Mouse (Mus musculus) G1E (cell line): ENCODE measurements around the gene Crygd. TPM values are rescaled to one million over a fixed set of nuclear protein-coding genes. Genes with fewer than 3 reads are reported as not detected.
"Not testable (repeated sequence)": the region's sequence is repeated elsewhere in the genome, so short reads cannot be mapped to it uniquely, and the experiment has no call there.

Source experiments
- ATAC-seq: 2 replicates; pipeline ENCODE4 v1.8.0; 2016; ENCODE audit warnings: mild to moderate bottlenecking; ENCODE audit not compliant: insufficient number of reproducible peaks, poor library complexity, low FRiP score, severe bottlenecking; ENCODE audit errors: extremely low read depth
- DNase-seq: peaks from one replicate; pipeline ENCODE4 v3.0.0; 2012; ENCODE audit warnings: low spot score
- H3K27me3 ChIP-seq: 2 replicates; pipeline ENCODE4 v1.6.1; 2012; ENCODE audit warnings: mild to moderate bottlenecking, low read length, inconsistent platforms; ENCODE audit not compliant: insufficient read depth
- H3K36me3 ChIP-seq: replicated peaks from 2 replicates; pipeline ENCODE3; 2012; ENCODE audit warnings: mild to moderate bottlenecking, inconsistent platforms
- H3K4me1 ChIP-seq: 2 replicates; pipeline ENCODE4 v1.6.1; 2012; ENCODE audit warnings: low read depth, low read length, inconsistent platforms, mixed read lengths; ENCODE audit not compliant: insufficient read depth
- H3K4me3 ChIP-seq: 2 replicates; pipeline ENCODE4 v1.5.1; 2012; ENCODE audit warnings: low read depth, mild to moderate bottlenecking, inconsistent platforms, low read length, moderate library complexity, mixed read lengths
- H3K9me3 ChIP-seq: replicated peaks from 2 replicates; pipeline ENCODE4 v1.6.1; 2012; ENCODE audit warnings: inconsistent platforms
- CTCF ChIP-seq: IDR thresholded peaks from 2 replicates; pipeline ENCODE4 v1.5.1; 2012; ENCODE audit warnings: low read depth, low read length, inconsistent platforms, mixed read lengths
- GATA1 ChIP-seq: IDR thresholded peaks from 2 replicates; pipeline ENCODE4 v1.6.1; 2012; ENCODE audit warnings: borderline replicate concordance, low read length, inconsistent platforms, mixed read lengths
- GATA2 ChIP-seq: IDR thresholded peaks from 2 replicates; pipeline ENCODE4 v1.6.1; 2012; ENCODE audit warnings: low read depth, low read length, inconsistent platforms, borderline replicate concordance
- POLR2AphosphoS5 ChIP-seq: IDR thresholded peaks from 2 replicates; pipeline ENCODE4 v1.6.1; 2012; ENCODE audit warnings: low read depth, low read length, inconsistent platforms; ENCODE audit not compliant: insufficient replicate concordance
- TAL1 ChIP-seq: conservative IDR thresholded peaks from 2 replicates; pipeline ENCODE4 v1.6.1; 2012; ENCODE audit warnings: low read depth, low read length, inconsistent platforms, mixed read lengths
- polyA plus RNA-seq: library from polyadenylated mRNA; stranded (reverse); fragments of >175 nt; gene quantifications from 2 replicates; pipeline ENCODE4 v1.2.3, GENCODE M21; 2012
- total RNA-seq, 2 experiments: library from RNA; stranded (forward) in 1 of 2; stranded (reverse) in 1 of 2; fragments of 200-1000 nt in 1 of 2; fragments of >200 nt in 1 of 2; fragmentation: Nextera tagmentation in 1 of 2; gene quantifications; 2 replicates each; pipeline ENCODE4 v1.2.3; 2014 to 2017

The Crygd gene
- total and polyA plus RNA-seq, 3 experiments, result 0.49 TPM; not detected in 2

DNA sequence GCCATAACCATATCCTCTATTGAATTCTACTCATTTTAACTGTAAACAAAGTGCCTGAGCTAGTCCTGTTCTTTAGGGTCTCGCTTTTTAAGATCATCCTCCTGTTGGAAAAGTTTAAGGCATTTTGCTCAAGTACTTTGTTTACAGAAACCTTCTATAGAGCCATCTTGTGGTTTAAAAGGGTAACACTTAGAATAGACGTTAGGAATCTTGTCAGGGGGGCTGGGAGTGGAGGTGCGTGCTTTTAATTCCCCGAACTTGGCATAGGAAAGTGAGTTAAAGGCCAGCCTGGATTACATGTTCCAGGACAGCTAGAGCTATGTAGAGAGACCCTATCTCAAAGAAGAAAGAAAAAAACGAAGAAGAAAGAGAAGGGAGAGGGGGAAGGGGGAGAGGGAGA is 12.4 kb upstream of the Crygd start:
- ATAC-seq (no peak), DNase-seq (no peak)
- Histone ChIP-seq H3K36me3 (no peaks in the 10 kb centered on the region), H3K9me3 (no peaks in the 10 kb centered on the region), H3K27me3 (peaks cover 3% of the 10 kb centered on the region; the same call in 1 of the 2 replicates), H3K4me1 (no peaks in the 10 kb centered on the region), H3K4me3 (no peak overlapping the region)
- no peak for TF ChIP-seq GATA2
- TF ChIP-seq TAL1, result no peak
- no peak for TF ChIP-seq POLR2AphosphoS5
- no peak for TF ChIP-seq CTCF
- TF ChIP-seq GATA1, result no peak

DNA sequence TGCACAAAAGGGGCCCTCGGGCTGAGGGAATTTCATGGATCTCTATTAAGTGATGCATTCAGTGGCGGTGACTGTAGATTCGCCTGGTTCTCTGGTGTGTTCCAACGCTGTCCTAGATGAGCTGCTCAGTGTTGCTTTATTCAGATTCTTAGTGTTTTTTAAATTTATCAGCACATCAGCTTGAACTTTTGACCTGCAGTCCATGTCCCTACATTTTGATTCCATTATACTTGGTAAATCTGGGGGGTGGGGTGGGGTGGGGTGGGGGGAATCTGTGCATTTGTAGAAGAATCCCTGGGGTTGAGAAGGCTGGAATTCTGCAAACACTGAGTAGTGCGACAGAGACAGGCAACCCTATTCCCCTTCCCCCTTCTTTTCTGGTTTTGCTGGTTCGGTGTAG is 10.3 kb upstream of the Crygd start, which contains the start of gene Crygc:
Gene Crygc (minus strand): TSS at position 101 of the 400 bp plus-strand sequence.
- H3K36me3 ChIP-seq, result no peaks in the 10 kb centered on the region
- TF ChIP-seq POLR2AphosphoS5 (no peak), GATA1 (no peak), GATA2 (no peak), CTCF (no peak), TAL1 (no peak)
- DNase-seq (no peak), ATAC-seq (no peak)
- H3K27me3 ChIP-seq, result peaks cover 3% of the 10 kb centered on the region; the same call in 1 of the 2 replicates
- H3K9me3 ChIP-seq, result no peaks in the 10 kb centered on the region
- no peak within 1 kb of the TSS for H3K4me3 ChIP-seq
- no peaks in the 10 kb centered on the region; the same call in 1 of the 2 replicates for H3K4me1 ChIP-seq

DNA sequence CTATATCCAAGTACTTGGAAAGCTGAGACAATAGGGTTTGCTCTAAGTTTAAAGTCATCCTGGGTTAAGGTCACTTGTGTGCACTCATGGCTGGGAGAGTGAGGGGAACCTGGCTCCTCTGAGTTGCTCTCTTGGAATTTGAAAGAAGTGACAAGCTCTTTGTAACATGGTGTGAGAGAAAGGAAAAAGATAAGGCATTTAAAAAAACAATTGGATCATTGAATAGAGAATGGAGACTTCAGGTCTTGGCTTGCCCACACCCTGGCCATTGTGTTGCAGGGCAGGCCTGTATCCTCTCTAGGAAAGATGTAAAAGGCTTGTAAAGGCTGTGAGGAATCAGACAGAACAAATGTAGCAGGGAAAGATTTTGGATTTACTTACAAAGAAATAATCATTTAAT is 4.6 kb upstream of the Crygd start:
- H3K27me3 ChIP-seq, result peaks cover 3% of the 10 kb centered on the region; the same call in 1 of the 2 replicates
- H3K36me3 ChIP-seq, result no peaks in the 10 kb centered on the region
- no peak for DNase-seq
- no peaks in the 10 kb centered on the region; the same call in 1 of the 2 replicates for H3K4me1 ChIP-seq
- no peak overlapping the region for H3K4me3 ChIP-seq
- no peak for ATAC-seq
- no peak for TF ChIP-seq CTCF
- no peak for TF ChIP-seq POLR2AphosphoS5
- TF ChIP-seq GATA2, result no peak
- H3K9me3 ChIP-seq, result no peaks in the 10 kb centered on the region; the same call in 1 of the 2 replicates

DNA sequence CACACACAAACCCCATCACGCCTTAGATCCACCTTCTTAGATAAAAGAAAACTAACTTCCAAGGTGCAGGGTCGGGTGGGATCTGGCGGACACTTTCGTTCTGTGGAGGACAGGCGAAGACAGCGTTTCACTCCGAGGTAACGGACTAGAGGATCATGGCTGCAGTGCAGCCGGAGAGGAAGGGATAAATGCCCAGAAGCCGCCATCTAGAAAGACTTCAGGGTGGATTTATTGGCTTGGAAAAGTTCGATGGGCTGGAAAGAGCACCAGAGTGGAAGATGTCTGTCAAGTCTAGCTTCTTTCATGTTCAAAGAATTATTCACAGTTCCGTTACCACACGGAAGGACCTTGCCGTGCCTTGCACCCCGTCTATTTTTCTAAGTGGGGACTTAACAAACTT is 949 bp upstream of the Crygd start:
- DNase-seq, result no peak
- H3K9me3 ChIP-seq, result no peaks in the 10 kb centered on the region; the same call in 1 of the 2 replicates
- no peak for ATAC-seq
- H3K36me3 ChIP-seq, result no peaks in the 10 kb centered on the region
- H3K27me3 ChIP-seq, result no peaks in the 10 kb centered on the region; the same call in 1 of the 2 replicates
- no peak for TF ChIP-seq CTCF
- TF ChIP-seq GATA1, result no peak
- no peak for TF ChIP-seq POLR2AphosphoS5
- no peak for TF ChIP-seq TAL1
- no peak for TF ChIP-seq GATA2
- H3K4me3 ChIP-seq, result no peak overlapping the region
- H3K4me1 ChIP-seq, result no peaks in the 10 kb centered on the region; the same call in 1 of the 2 replicates

DNA sequence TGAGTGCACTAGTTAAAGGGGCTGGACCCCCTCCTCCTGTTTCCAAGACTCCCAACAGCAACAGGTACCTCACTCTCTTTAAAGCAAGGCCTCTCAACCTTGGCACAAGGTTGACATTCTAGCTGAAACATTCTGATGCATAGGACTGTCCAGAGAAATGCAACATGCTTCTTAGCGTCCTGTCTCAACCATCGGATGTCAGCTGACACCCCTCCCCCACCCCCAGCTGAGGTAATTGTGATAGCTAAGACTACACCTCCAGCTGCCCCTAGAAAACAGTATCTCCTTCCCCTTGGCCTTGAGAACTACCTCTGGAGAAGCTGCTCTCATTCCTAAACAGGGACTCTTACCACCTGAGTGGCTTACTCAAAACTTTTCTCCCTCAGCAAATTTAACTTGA is 11.1 kb downstream of the Crygd start:
- Histone ChIP-seq H3K9me3 (peaks cover 8% of the 10 kb centered on the region), H3K4me3 (no peak overlapping the region), H3K4me1 (no peaks in the 10 kb centered on the region), H3K27me3 (peaks cover 15% of the 10 kb centered on the region), H3K36me3 (no peaks in the 10 kb centered on the region)
- DNase-seq, result no peak
- no peak for ATAC-seq
- TF ChIP-seq GATA1, result no peak
- TF ChIP-seq POLR2AphosphoS5, result no peak
- TF ChIP-seq GATA2, result no peak
- TF ChIP-seq TAL1, result no peak
- TF ChIP-seq CTCF, result no peak

DNA sequence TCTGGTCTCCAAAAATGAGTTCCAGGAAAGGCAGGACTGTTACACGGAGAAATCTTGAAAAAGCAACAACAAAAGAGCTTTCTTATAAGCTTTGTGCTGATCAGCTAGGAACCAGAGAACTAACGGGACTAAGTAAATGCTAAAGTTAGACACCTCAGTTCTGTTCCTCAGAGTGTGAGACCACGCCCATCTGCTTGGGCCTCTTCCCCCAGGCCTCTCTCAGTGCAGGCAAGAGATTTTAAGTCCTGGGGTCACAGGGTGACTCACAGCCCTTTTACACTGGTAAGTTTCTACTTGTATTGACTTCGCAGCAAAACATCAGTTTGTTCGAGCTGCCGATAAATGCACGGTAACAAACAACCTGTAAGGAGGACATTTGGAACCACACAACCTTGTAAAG is 11.6 kb downstream of the Crygd start:
- no peak for DNase-seq
- no peak overlapping the region for H3K4me3 ChIP-seq
- ATAC-seq, result no peak
- peaks cover 15% of the 10 kb centered on the region for H3K27me3 ChIP-seq
- H3K9me3 ChIP-seq, result peaks cover 8% of the 10 kb centered on the region
- H3K4me1 ChIP-seq, result no peaks in the 10 kb centered on the region
- no peaks in the 10 kb centered on the region for H3K36me3 ChIP-seq
- TF ChIP-seq TAL1, result no peak
- no peak for TF ChIP-seq CTCF
- TF ChIP-seq GATA1, result no peak
- no peak for TF ChIP-seq POLR2AphosphoS5
- TF ChIP-seq GATA2, result no peak

DNA sequence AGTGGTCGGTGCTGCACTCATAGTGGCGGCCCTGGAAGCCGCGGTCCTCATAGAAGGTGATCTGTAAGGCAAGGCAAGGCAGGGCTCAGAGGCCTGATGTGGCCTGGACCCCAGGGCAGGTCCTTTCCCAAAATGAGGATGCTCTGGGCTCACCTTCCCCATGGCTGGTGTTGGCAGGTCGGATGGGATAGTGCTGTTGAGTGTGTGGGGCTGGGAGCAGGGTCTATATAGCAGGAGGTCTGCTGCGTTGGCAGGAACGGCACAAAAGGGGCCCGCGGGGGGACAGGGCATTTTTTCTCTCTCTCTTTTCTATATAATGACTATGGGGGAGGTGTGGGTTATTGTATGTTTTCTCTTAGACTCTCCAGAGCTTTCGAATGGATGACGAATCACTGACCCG is 12.3 kb downstream of the Crygd start, which contains the start of gene Cryge:
Gene Cryge (minus strand): TSS at position 198 of the 400 bp plus-strand sequence.
- H3K27me3 ChIP-seq, result peaks cover 15% of the 10 kb centered on the region
- not testable (repeated sequence) for H3K36me3 ChIP-seq, H3K9me3 ChIP-seq, H3K4me3 ChIP-seq, DNase-seq, ATAC-seq, H3K4me1 ChIP-seq
